Mouse (Mus musculus) liver, embryonic 14.5 days (tissue): Measurements from ENCODE around the gene Rps13.

Experiments
- CTCF ChIP-seq: IDR thresholded peaks from 2 replicates; pipeline ENCODE4 v1.5.1; 2016; ENCODE audit warnings: antibody characterized with exemption, low read depth, control low read depth
- EP300 ChIP-seq: IDR thresholded peaks from 2 replicates; pipeline ENCODE4 v1.6.1; 2016; ENCODE audit warnings: antibody characterized with exemption, low read depth

- no peak for TF ChIP-seq EP300
- no peak for TF ChIP-seq CTCF
Measured at GRCm38 (mm10) chr7:116335133-116335532, 1.1 kb upstream of the Rps13 start.
